Mouse (Mus musculus): ENCODE data around the gene Pdzd2.

GRCm38 (mm10) chr15:12550919-12551318 is 188.8 kb downstream of the Pdzd2 start:
- TF ChIP-seq CTCF (IDR thresholded peaks at IDR 0.05; ENCODE audit: control insufficient read depth, insufficient read depth, low read length): no peak
- TF ChIP-seq POLR2A (IDR thresholded peaks at IDR 0.05; ENCODE audit: borderline replicate concordance, control insufficient read depth, low read depth, low read length): no peak

Measured in bone marrow, adult 2 months (tissue).